Mouse (Mus musculus): Measurements from ENCODE around the gene Fgfr2. TPM values are rescaled to one million over a fixed set of nuclear protein-coding genes. Genes with fewer than 3 reads are reported as not detected.
A peak's percentile ranks its signal among the peaks of the same experiment; 100 is the strongest.

Gene Fgfr2
- polyA plus RNA-seq, 1 experiment from 2014 or later = 123 TPM

DNA sequence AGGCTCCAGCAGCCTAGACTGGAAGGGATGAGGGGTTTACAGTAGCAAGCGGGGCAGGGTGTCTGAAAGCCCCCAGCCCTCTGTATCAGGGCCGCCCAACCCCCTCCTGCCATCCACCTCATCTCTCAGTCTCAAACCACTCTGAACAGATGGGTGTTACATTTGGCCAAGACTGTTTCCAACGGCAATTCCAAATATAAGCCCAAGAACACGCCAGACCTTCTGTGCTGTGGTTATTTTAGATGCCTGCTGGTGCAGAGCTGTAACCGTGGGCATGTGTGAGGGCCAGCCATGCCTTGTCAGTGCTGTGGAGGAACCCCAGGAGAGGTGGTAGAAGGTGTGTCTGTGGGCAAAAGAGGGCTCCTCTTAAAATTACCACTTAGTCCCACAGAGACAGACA lies 869.6 kb downstream of the Fgfr2 start:
- Histone ChIP-seq H3K4me1 (peaks cover 20% of the 10 kb centered on the region), H3K36me3 (peaks cover 16% of the 10 kb centered on the region), H3K9me3 (no peaks in the 10 kb centered on the region), H3K9ac (no peak overlapping the region), H3K27me3 (no peaks in the 10 kb centered on the region), H3K27ac (no peak overlapping the region; the same call in 1 of the 2 replicates), H3K4me2 (replicated peaks) (no peak overlapping the region), H3K4me3 (no peak overlapping the region)
- ATAC-seq (ENCODE audit: low FRiP score, low read depth) = no peak
- 86% methylated on average over 5 of the region's 5 CpGs for WGBS

GRCm38 (mm10) chr7:132253078-132253477 lies 870.1 kb downstream of the Fgfr2 start:
- WGBS = 90% methylated on average over 4 of the region's 4 CpGs
- no peak for ATAC-seq (ENCODE audit: low FRiP score, low read depth)
- no peaks in the 10 kb centered on the region for H3K9me3 ChIP-seq
- H3K27ac ChIP-seq = no peak overlapping the region; the same call in 1 of the 2 replicates
- H3K4me3 ChIP-seq = no peak overlapping the region
- no peaks in the 10 kb centered on the region for H3K27me3 ChIP-seq
- no peak overlapping the region for H3K9ac ChIP-seq
- no peak overlapping the region for H3K4me2 ChIP-seq (replicated peaks)
- peaks cover 16% of the 10 kb centered on the region for H3K36me3 ChIP-seq
- H3K4me1 ChIP-seq = peaks cover 24% of the 10 kb centered on the region

- ATAC-seq (ENCODE audit: low FRiP score, low read depth) = peak; percentile 48; the same call in 1 of the 2 replicates
- H3K4me3 ChIP-seq = no peak overlapping the region
- no peak overlapping the region for H3K9ac ChIP-seq
- H3K4me2 ChIP-seq (replicated peaks) = no peak overlapping the region
- H3K27me3 ChIP-seq = no peaks in the 10 kb centered on the region
- H3K27ac ChIP-seq = peak overlapping the region; percentile 45; the same call in 1 of the 2 replicates
- peaks cover 13% of the 10 kb centered on the region for H3K36me3 ChIP-seq
- H3K9me3 ChIP-seq = no peaks in the 10 kb centered on the region
- H3K4me1 ChIP-seq = peaks cover 40% of the 10 kb centered on the region
- 46% methylated on average over 10 of the region's 10 CpGs for WGBS
Measured at GRCm38 (mm10) chr7:132249563-132250119, 873.5 kb downstream of the Fgfr2 start.

GRCm38 (mm10) chr7:132247567-132247966 lies 875.6 kb downstream of the Fgfr2 start:
- H3K27ac ChIP-seq = peak overlapping the region; percentile 49; the same call in 1 of the 2 replicates
- peak overlapping the region; percentile 25; the same call in 1 of the 2 replicates for H3K9ac ChIP-seq
- H3K27me3 ChIP-seq = no peaks in the 10 kb centered on the region
- peak; percentile 76 for ATAC-seq (ENCODE audit: low FRiP score, low read depth)
- no peaks in the 10 kb centered on the region for H3K9me3 ChIP-seq
- H3K4me2 ChIP-seq (replicated peaks) = no peak overlapping the region
- 22% methylated on average over 11 of the region's 11 CpGs for WGBS
- no peak overlapping the region for H3K4me3 ChIP-seq
- peaks cover 30% of the 10 kb centered on the region for H3K36me3 ChIP-seq
- H3K4me1 ChIP-seq = peaks cover 40% of the 10 kb centered on the region

- Histone ChIP-seq H3K4me3 (no peak overlapping the region), H3K36me3 (peaks cover 34% of the 10 kb centered on the region), H3K27ac (peak overlapping the region; percentile 49; the same call in 1 of the 2 replicates), H3K9ac (peak overlapping the region; percentile 25; the same call in 1 of the 2 replicates), H3K4me1 (peaks cover 40% of the 10 kb centered on the region), H3K9me3 (no peaks in the 10 kb centered on the region), H3K4me2 (replicated peaks) (no peak overlapping the region), H3K27me3 (no peaks in the 10 kb centered on the region)
- no peak for ATAC-seq (ENCODE audit: low FRiP score, low read depth)
- 66% methylated on average over 5 of the region's 5 CpGs for WGBS
Measured at GRCm38 (mm10) chr7:132247091-132247490, 876.1 kb downstream of the Fgfr2 start.

DNA sequence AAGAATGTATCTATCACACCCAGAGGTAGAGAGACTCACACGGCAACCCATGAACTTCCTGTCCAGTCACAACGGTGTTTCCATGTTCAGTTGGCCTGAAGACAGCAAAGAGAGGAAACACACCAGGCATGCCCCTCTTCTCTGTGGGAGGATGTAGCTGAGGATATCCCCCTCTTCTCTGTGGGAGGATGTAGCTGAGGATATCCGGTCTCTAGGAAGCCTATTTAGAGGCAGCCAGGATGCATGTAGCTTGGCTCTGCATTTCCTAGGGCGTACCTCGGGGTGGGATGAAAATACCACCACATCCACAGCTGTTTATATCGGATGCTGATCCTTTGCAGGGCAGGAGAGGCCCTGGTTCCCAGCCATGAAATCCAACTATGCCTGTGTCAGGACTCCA lies 877.4 kb downstream of the Fgfr2 start:
- Histone ChIP-seq H3K36me3 (peaks cover 46% of the 10 kb centered on the region), H3K4me3 (no peak overlapping the region), H3K4me2 (replicated peaks) (no peak overlapping the region), H3K9ac (no peak overlapping the region), H3K27ac (no peak overlapping the region), H3K9me3 (no peaks in the 10 kb centered on the region), H3K4me1 (peaks cover 40% of the 10 kb centered on the region), H3K27me3 (no peaks in the 10 kb centered on the region)
- ATAC-seq (ENCODE audit: low FRiP score, low read depth) = no peak
- WGBS = 84% methylated on average over 6 of the region's 6 CpGs

GRCm38 (mm10) chr7:132244637-132245036 lies 878.5 kb downstream of the Fgfr2 start:
- H3K9me3 ChIP-seq = no peaks in the 10 kb centered on the region
- H3K27me3 ChIP-seq = no peaks in the 10 kb centered on the region
- no peak overlapping the region for H3K4me3 ChIP-seq
- peaks cover 30% of the 10 kb centered on the region for H3K4me1 ChIP-seq
- H3K4me2 ChIP-seq (replicated peaks) = no peak overlapping the region
- peaks cover 50% of the 10 kb centered on the region for H3K36me3 ChIP-seq
- WGBS = 93% methylated on average over 14 of the region's 14 CpGs
- no peak for ATAC-seq (ENCODE audit: low FRiP score, low read depth)
- no peak overlapping the region for H3K27ac ChIP-seq
- no peak overlapping the region for H3K9ac ChIP-seq

DNA sequence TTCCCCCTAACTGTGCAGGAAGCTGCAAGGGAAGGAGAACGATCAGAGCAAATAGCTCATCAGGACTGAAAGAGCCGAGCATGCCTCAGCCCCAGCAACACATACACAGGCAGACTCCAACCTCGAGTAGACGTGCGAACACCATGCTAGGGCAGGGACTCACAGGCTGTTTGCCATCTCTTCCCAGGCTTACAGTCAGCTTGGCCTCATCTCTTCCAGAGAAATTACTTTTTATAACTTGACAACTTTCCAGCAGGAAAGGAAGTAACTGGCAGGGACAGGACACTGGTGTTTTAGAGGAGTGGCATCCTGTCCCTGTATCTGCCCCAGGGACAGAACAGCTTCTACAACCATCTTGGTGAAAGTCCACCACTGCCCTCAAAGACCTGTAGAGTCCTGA lies 879.9 kb downstream of the Fgfr2 start:
- H3K27ac ChIP-seq = no peak overlapping the region
- H3K4me1 ChIP-seq = peaks cover 17% of the 10 kb centered on the region
- H3K27me3 ChIP-seq = no peaks in the 10 kb centered on the region
- H3K9me3 ChIP-seq = no peaks in the 10 kb centered on the region
- H3K4me3 ChIP-seq = no peak overlapping the region
- H3K36me3 ChIP-seq = peaks cover 55% of the 10 kb centered on the region
- no peak for ATAC-seq (ENCODE audit: low FRiP score, low read depth)
- no peak overlapping the region for H3K9ac ChIP-seq
- WGBS = 77% methylated on average over 5 of the region's 5 CpGs
- no peak overlapping the region for H3K4me2 ChIP-seq (replicated peaks)

DNA sequence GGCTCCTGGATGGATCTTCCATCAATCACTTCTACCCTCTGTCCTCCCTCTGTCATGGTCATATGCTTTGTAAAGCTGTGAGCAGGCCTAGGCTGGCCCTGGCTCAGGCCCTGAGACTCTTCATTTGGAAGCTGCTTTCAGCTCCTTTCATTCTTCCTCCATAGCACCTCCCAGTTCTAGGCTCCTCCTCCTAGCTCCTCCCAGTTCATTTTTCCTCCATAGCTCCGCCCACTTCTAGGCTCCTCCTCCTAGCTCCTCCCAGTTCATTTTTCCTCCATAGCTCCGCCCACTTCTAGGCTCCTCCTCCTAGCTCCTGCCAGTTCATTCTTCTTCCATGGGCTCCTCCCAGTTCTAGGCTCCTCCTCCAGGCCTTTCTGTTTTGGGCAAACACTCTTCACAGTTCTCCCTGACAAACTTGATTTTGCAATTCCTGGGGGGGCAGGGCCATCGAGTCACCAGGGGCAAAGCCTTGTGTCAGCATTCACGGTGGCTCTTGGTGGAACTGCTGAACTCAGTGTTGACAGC lies 880.5 kb downstream of the Fgfr2 start:
- peaks cover 11% of the 10 kb centered on the region for H3K4me1 ChIP-seq
- no peak overlapping the region for H3K4me2 ChIP-seq (replicated peaks)
- H3K27ac ChIP-seq = no peak overlapping the region
- H3K4me3 ChIP-seq = no peak overlapping the region
- peaks cover 61% of the 10 kb centered on the region for H3K36me3 ChIP-seq
- H3K27me3 ChIP-seq = no peaks in the 10 kb centered on the region
- no peak overlapping the region for H3K9ac ChIP-seq
- ATAC-seq (ENCODE audit: low FRiP score, low read depth) = no peak; the same call in 1 of the 2 replicates
- WGBS = 55% methylated on average over 4 of the region's 4 CpGs
- no peaks in the 10 kb centered on the region for H3K9me3 ChIP-seq

- ATAC-seq (ENCODE audit: low FRiP score, low read depth) = no peak
- 83% methylated on average over 3 of the region's 3 CpGs for WGBS
- no peaks in the 10 kb centered on the region for H3K9me3 ChIP-seq
- no peaks in the 10 kb centered on the region for H3K4me1 ChIP-seq
- H3K4me3 ChIP-seq = no peak overlapping the region
- no peak overlapping the region for H3K9ac ChIP-seq
- H3K27me3 ChIP-seq = no peaks in the 10 kb centered on the region
- peaks cover 66% of the 10 kb centered on the region for H3K36me3 ChIP-seq
- H3K4me2 ChIP-seq (replicated peaks) = no peak overlapping the region
- no peak overlapping the region for H3K27ac ChIP-seq
Measured at GRCm38 (mm10) chr7:132238921-132239320, 884.2 kb downstream of the Fgfr2 start.

DNA sequence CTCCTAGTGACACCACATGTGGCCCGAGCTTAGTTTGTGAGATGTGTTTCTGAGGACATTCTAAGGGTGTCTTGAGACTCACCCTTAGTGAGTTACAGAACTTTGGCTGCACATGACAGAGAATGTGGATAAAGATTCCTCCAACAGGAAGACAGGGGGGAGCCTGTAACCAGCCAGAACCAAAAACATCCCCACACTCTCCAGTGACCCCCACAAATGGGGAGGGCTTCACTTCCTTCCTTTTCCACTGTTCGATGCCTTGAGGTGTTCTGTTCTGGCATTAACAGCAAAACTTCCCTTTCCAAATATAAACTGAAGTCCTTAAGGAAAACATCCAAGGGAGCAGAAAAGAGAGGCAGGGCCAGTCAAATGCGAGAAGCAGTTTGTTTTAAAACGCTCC lies 886.0 kb downstream of the Fgfr2 start:
- ATAC-seq (ENCODE audit: low FRiP score, low read depth) = no peak
- H3K4me3 ChIP-seq = no peak overlapping the region
- no peak overlapping the region for H3K4me2 ChIP-seq (replicated peaks)
- no peaks in the 10 kb centered on the region for H3K9me3 ChIP-seq
- 71% methylated on average over 4 of the region's 4 CpGs for WGBS
- no peaks in the 10 kb centered on the region for H3K27me3 ChIP-seq
- H3K9ac ChIP-seq = no peak overlapping the region
- peaks cover 4% of the 10 kb centered on the region; the same call in 1 of the 2 replicates for H3K4me1 ChIP-seq
- H3K36me3 ChIP-seq = peaks cover 49% of the 10 kb centered on the region
- H3K27ac ChIP-seq = no peak overlapping the region

DNA sequence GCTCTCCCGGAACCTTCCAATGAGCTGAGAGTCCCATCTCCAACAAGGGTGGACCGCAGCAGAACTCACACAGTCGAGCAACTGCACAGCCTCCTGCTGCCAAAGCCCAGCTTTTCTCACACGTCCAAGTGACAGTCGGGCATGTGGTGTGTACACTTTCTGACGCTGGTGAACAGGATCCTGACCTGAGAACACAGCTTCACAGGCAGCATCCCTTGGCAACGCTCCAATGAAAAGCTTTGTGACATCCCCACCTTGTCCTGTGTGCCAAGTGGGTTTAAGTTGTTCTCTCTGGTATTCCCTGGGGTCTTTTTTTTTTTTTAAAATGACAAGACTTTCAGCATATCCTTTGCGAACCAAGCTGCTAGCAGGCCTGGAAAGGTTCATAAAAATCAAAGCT lies 886.4 kb downstream of the Fgfr2 start:
- H3K36me3 ChIP-seq = peaks cover 45% of the 10 kb centered on the region
- no peak overlapping the region for H3K4me2 ChIP-seq (replicated peaks)
- no peak for ATAC-seq (ENCODE audit: low FRiP score, low read depth)
- H3K9me3 ChIP-seq = no peaks in the 10 kb centered on the region
- WGBS = 82% methylated on average over 8 of the region's 8 CpGs
- no peaks in the 10 kb centered on the region for H3K27me3 ChIP-seq
- no peak overlapping the region for H3K9ac ChIP-seq
- H3K27ac ChIP-seq = no peak overlapping the region
- H3K4me3 ChIP-seq = no peak overlapping the region
- H3K4me1 ChIP-seq = peaks cover 4% of the 10 kb centered on the region; the same call in 1 of the 2 replicates

- Histone ChIP-seq H3K9ac (no peak overlapping the region), H3K36me3 (peaks cover 33% of the 10 kb centered on the region), H3K4me2 (replicated peaks) (no peak overlapping the region), H3K27ac (peak overlapping the region; percentile 48; the same call in 1 of the 2 replicates), H3K4me1 (peaks cover 4% of the 10 kb centered on the region; the same call in 1 of the 2 replicates), H3K27me3 (no peaks in the 10 kb centered on the region), H3K4me3 (no peak overlapping the region), H3K9me3 (no peaks in the 10 kb centered on the region)
- no peak for ATAC-seq (ENCODE audit: low FRiP score, low read depth)
- WGBS = 65% methylated on average over 3 of the region's 3 CpGs
Measured at GRCm38 (mm10) chr7:132234250-132234649, 888.9 kb downstream of the Fgfr2 start.
